Mouse (Mus musculus): Measurements from ENCODE around the gene Slc16a13. TPM values are rescaled to one million over a fixed set of nuclear protein-coding genes. Genes with fewer than 3 reads are reported as not detected.

The Slc16a13 gene
- polyA plus RNA-seq, 1 experiment from 2014 or later: 13.6 TPM

- Histone ChIP-seq H3K27ac (ENCODE audit: low read depth) (no peak overlapping the region), H3K4me1 (replicated peaks; ENCODE audit: control insufficient read depth, insufficient read depth, low read length) (peaks cover 30% of the 10 kb centered on the region), H3K4me2 (ENCODE audit: low read length) (no peak overlapping the region), H3K36me3 (ENCODE audit: control insufficient read depth, insufficient read depth, low read length) (peaks cover 16% of the 10 kb centered on the region), H3K27me3 (replicated peaks; ENCODE audit: control insufficient read depth, insufficient read depth, low read length) (no peaks in the 10 kb centered on the region), H3K4me3 (ENCODE audit: low read depth, low read length) (no peak overlapping the region), H3K9me3 (ENCODE audit: control insufficient read depth, low read length) (no peaks in the 10 kb centered on the region), H3K9ac (ENCODE audit: low read length) (no peak overlapping the region)
- WGBS: 89% methylated on average over 12 of the region's 12 CpGs
- ATAC-seq (replicated peaks; ENCODE audit: low FRiP score, low TSS enrichment, low read depth): no peak
- no peak for DNase-seq (ENCODE audit: low spot score)
Measured at GRCm38 (mm10) chr11:70235254-70235900, 14.5 kb upstream of the Slc16a13 start.

GRCm38 (mm10) chr11:70234497-70234896 is 13.6 kb upstream of the Slc16a13 start:
- peaks cover 33% of the 10 kb centered on the region for H3K4me1 ChIP-seq (replicated peaks; ENCODE audit: control insufficient read depth, insufficient read depth, low read length)
- H3K27ac ChIP-seq (ENCODE audit: low read depth): no peak overlapping the region
- ATAC-seq (replicated peaks; ENCODE audit: low FRiP score, low TSS enrichment, low read depth): no peak

DNA sequence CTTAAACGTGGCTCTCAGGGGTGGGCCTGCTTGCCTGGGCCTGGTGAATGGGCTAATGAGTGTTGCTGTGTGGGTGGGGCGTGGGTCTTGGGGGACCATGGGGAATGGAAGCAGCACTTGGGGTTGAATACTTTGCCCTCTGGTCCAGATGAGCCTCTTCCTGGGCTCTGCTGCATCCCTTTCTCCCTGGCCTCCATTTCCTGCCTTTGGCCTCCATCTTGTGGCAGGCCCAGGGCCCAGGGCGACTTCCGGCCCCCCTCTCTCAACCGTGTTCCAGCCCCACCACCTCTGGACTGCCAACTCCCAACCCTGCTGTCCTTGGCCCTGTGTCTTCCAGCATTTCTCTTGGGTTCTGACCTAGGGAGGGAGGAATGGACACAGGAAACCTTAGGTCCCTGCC is 13.2 kb upstream of the Slc16a13 start:
- no peaks in the 10 kb centered on the region for H3K9me3 ChIP-seq (ENCODE audit: control insufficient read depth, low read length)
- H3K4me3 ChIP-seq (ENCODE audit: low read depth, low read length): no peak overlapping the region
- no peak for ATAC-seq (replicated peaks; ENCODE audit: low FRiP score, low TSS enrichment, low read depth)
- H3K27me3 ChIP-seq (replicated peaks; ENCODE audit: control insufficient read depth, insufficient read depth, low read length): peaks cover 12% of the 10 kb centered on the region
- no peak overlapping the region for H3K27ac ChIP-seq (ENCODE audit: low read depth)
- 62% methylated on average over 5 of the region's 5 CpGs for WGBS
- peaks cover 35% of the 10 kb centered on the region for H3K4me1 ChIP-seq (replicated peaks; ENCODE audit: control insufficient read depth, insufficient read depth, low read length)
- H3K9ac ChIP-seq (ENCODE audit: low read length): no peak overlapping the region
- no peak overlapping the region for H3K4me2 ChIP-seq (ENCODE audit: low read length)
- no peak for DNase-seq (ENCODE audit: low spot score)
- peaks cover 16% of the 10 kb centered on the region for H3K36me3 ChIP-seq (ENCODE audit: control insufficient read depth, insufficient read depth, low read length)

More at GRCm38 (mm10) chr11:70234497-70234896, 13.6 kb upstream of the Slc16a13 start:
- no peak overlapping the region for H3K4me2 ChIP-seq (ENCODE audit: low read length)
- H3K4me3 ChIP-seq (ENCODE audit: low read depth, low read length): no peak overlapping the region
- peaks cover 16% of the 10 kb centered on the region for H3K36me3 ChIP-seq (ENCODE audit: control insufficient read depth, insufficient read depth, low read length)
- no peaks in the 10 kb centered on the region for H3K9me3 ChIP-seq (ENCODE audit: control insufficient read depth, low read length)
- no peak for DNase-seq (ENCODE audit: low spot score)
- H3K9ac ChIP-seq (ENCODE audit: low read length): no peak overlapping the region
- WGBS: 89% methylated on average over 8 of the region's 8 CpGs
- peaks cover 7% of the 10 kb centered on the region for H3K27me3 ChIP-seq (replicated peaks; ENCODE audit: control insufficient read depth, insufficient read depth, low read length)

DNA sequence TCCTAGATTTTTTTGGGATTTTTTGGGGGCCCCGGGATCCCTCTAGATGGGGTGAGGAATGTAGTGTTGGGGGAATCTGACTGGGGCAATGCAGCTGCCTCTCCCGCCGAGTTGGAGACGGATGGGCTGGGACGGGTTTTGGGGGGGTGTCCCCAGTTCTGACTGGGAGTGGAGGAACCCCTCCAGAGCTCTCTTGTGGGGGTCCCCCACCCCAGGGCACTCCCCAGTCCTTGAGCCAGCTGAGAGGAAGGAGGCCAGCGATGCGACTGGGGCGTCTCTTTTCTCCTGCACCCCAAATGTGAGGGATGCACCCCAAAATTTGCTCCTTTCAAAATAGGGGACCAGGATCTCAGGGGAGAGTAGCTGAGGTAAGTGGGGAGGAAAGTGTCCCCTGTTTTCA is 12.2 kb upstream of the Slc16a13 start:
- peak overlapping the region; percentile 54 for H3K4me2 ChIP-seq (ENCODE audit: low read length)
- 39% methylated on average over 8 of the region's 8 CpGs for WGBS
- H3K4me3 ChIP-seq (ENCODE audit: low read depth, low read length): peak overlapping the region; percentile 36; the same call in 1 of the 2 replicates
- H3K4me1 ChIP-seq (replicated peaks; ENCODE audit: control insufficient read depth, insufficient read depth, low read length): peaks cover 30% of the 10 kb centered on the region
- no peak for ATAC-seq (replicated peaks; ENCODE audit: low FRiP score, low TSS enrichment, low read depth)
- no peaks in the 10 kb centered on the region for H3K9me3 ChIP-seq (ENCODE audit: control insufficient read depth, low read length)
- H3K9ac ChIP-seq (ENCODE audit: low read length): peak overlapping the region; percentile 45; the same call in 1 of the 2 replicates
- H3K27ac ChIP-seq (ENCODE audit: low read depth): no peak overlapping the region
- peaks cover 22% of the 10 kb centered on the region for H3K27me3 ChIP-seq (replicated peaks; ENCODE audit: control insufficient read depth, insufficient read depth, low read length)
- peaks cover 16% of the 10 kb centered on the region for H3K36me3 ChIP-seq (ENCODE audit: control insufficient read depth, insufficient read depth, low read length)
- DNase-seq (ENCODE audit: low spot score): no peak

- WGBS: 15% methylated on average over 8 of the region's 10 CpGs
- peaks cover 16% of the 10 kb centered on the region for H3K36me3 ChIP-seq (ENCODE audit: control insufficient read depth, insufficient read depth, low read length)
- H3K4me3 ChIP-seq (ENCODE audit: low read depth, low read length): peak overlapping the region; percentile 36
- ATAC-seq (replicated peaks; ENCODE audit: low FRiP score, low TSS enrichment, low read depth) (no peak), DNase-seq (ENCODE audit: low spot score) (peak; percentile 71)
- peak overlapping the region; percentile 54 for H3K4me2 ChIP-seq (ENCODE audit: low read length)
- no peaks in the 10 kb centered on the region for H3K9me3 ChIP-seq (ENCODE audit: control insufficient read depth, low read length)
- peaks cover 26% of the 10 kb centered on the region for H3K27me3 ChIP-seq (replicated peaks; ENCODE audit: control insufficient read depth, insufficient read depth, low read length)
- peak overlapping the region; percentile 45 for H3K9ac ChIP-seq (ENCODE audit: low read length)
- H3K27ac ChIP-seq (ENCODE audit: low read depth): no peak overlapping the region
- peaks cover 30% of the 10 kb centered on the region for H3K4me1 ChIP-seq (replicated peaks; ENCODE audit: control insufficient read depth, insufficient read depth, low read length)
Measured at GRCm38 (mm10) chr11:70232546-70232945, 11.7 kb upstream of the Slc16a13 start.

DNA sequence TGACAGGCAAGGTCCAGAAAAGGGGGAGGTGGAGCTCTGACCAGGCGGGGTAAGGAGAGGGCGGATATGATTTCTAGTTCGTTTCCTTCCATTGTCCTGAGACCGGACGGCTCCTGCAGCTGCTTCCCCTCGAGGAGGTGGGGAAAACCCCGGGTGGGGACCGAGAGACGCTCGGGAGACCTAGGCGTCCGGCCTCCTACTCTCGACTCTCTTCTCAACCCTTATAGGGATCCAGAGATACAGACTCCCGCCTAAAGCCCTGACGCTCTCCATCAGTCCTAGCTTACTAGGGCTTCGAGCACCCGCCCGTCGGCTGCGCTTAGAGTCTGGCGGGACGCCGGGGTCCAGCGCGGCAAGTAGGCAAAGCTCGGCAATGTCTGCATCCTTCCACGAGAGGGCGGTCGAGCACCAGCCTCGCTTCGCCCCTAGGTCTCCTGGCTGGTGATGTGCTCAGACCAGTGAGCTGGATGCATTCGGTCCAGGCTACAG is 9.4 kb upstream of the Slc16a13 start:
- peaks cover 9% of the 10 kb centered on the region for H3K36me3 ChIP-seq (ENCODE audit: control insufficient read depth, insufficient read depth, low read length)
- peak overlapping the region; percentile 25 for H3K4me3 ChIP-seq (ENCODE audit: low read depth, low read length)
- H3K9me3 ChIP-seq (ENCODE audit: control insufficient read depth, low read length): no peaks in the 10 kb centered on the region
- H3K27me3 ChIP-seq (replicated peaks; ENCODE audit: control insufficient read depth, insufficient read depth, low read length): peaks cover 49% of the 10 kb centered on the region
- ATAC-seq (replicated peaks; ENCODE audit: low FRiP score, low TSS enrichment, low read depth): peak; percentile 40
- 1% methylated on average over 32 of the region's 32 CpGs for WGBS
- peak overlapping the region; percentile 16; the same call in 1 of the 2 replicates for H3K9ac ChIP-seq (ENCODE audit: low read length)
- H3K4me2 ChIP-seq (ENCODE audit: low read length): peak overlapping the region; percentile 50
- peak; percentile 92 for DNase-seq (ENCODE audit: low spot score)
- 0 out of 2 replicates have a peak, but pooled peaks cover 21% of the 10 kb centered on the region for H3K4me1 ChIP-seq (replicated peaks; ENCODE audit: control insufficient read depth, insufficient read depth, low read length)
- peak overlapping the region; percentile 62; the same call in 1 of the 2 replicates for H3K27ac ChIP-seq (ENCODE audit: low read depth)

DNA sequence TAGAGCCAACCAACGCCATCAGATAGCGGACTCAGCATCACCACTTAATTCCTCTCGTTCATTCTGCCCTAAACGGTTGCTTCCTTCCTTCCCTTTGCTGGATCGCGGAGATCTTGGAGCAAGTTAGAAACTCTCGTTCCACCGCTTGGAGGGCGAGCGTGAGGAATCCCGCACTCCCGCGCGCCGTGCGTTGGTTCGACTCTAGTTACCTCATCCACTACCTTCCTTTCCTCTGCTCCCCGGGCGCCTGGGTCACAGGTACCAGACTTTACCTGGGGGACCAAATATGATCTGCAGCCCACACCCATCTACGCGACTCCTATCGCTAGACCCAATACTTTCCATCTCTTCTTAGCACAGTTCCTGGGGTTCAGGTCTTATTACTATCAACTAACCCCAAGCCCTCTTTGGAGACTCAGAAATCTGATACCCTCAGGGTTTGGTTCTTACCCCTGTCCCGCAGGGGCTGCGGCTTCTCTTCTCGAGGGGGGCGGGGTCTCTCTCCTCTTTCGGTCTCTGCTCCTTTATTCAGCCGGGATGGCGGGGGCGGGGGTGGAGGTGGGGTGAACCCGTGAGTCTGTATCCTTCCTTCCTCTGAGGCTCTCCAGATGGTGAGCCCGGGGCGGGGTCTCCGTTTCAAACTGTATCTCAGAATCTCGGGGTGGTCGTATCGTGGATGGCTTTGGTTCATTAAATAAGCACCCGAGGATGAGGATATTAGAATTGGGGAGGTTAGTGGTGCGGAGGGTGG is 8.6 kb upstream of the Slc16a13 start, which contains the start of gene Bcl6b:
Bcl6b (minus strand) TSS at position 539 of the 751 bp plus-strand sequence.
- DNase-seq (ENCODE audit: low spot score) (no peak), ATAC-seq (replicated peaks; ENCODE audit: low FRiP score, low TSS enrichment, low read depth) (no peak)
- WGBS: 3% methylated on average over 39 of the region's 39 CpGs
- H3K36me3 ChIP-seq (ENCODE audit: control insufficient read depth, insufficient read depth, low read length): 0 out of 2 replicates have a peak, but pooled peaks cover 1% of the 10 kb centered on the region
- H3K9me3 ChIP-seq (ENCODE audit: control insufficient read depth, low read length): no peaks in the 10 kb centered on the region
- H3K4me2 ChIP-seq (ENCODE audit: low read length): peak within 1 kb of the TSS; percentile 50
- peaks cover 57% of the 10 kb centered on the region for H3K27me3 ChIP-seq (replicated peaks; ENCODE audit: control insufficient read depth, insufficient read depth, low read length)
- H3K4me3 ChIP-seq (ENCODE audit: low read depth, low read length): peak within 1 kb of the TSS; percentile 25
- peak within 1 kb of the TSS; percentile 41 for H3K9ac ChIP-seq (ENCODE audit: low read length)
- H3K4me1 ChIP-seq (replicated peaks; ENCODE audit: control insufficient read depth, insufficient read depth, low read length): 0 out of 2 replicates have a peak, but pooled peaks cover 21% of the 10 kb centered on the region
- H3K27ac ChIP-seq (ENCODE audit: low read depth): peak within 1 kb of the TSS; percentile 62

- under 1% methylated on average over 19 of the region's 19 CpGs for WGBS
- H3K27me3 ChIP-seq (replicated peaks; ENCODE audit: control insufficient read depth, insufficient read depth, low read length): peaks cover 57% of the 10 kb centered on the region
Measured at GRCm38 (mm10) chr11:70228828-70229227, 8.0 kb upstream of the Slc16a13 start.

More at GRCm38 (mm10) chr11:70228828-70229227, 8.0 kb upstream of the Slc16a13 start:
- H3K27ac ChIP-seq (ENCODE audit: low read depth): no peak overlapping the region
- peak overlapping the region; percentile 25 for H3K4me3 ChIP-seq (ENCODE audit: low read depth, low read length)
- peak overlapping the region; percentile 41 for H3K9ac ChIP-seq (ENCODE audit: low read length)
- 0 out of 2 replicates have a peak, but pooled peaks cover 21% of the 10 kb centered on the region for H3K4me1 ChIP-seq (replicated peaks; ENCODE audit: control insufficient read depth, insufficient read depth, low read length)
- DNase-seq (ENCODE audit: low spot score) (peak; percentile 88), ATAC-seq (replicated peaks; ENCODE audit: low FRiP score, low TSS enrichment, low read depth) (peak; percentile 41; the same call in 1 of the 2 replicates)
- H3K9me3 ChIP-seq (ENCODE audit: control insufficient read depth, low read length): no peaks in the 10 kb centered on the region
- peak overlapping the region; percentile 50 for H3K4me2 ChIP-seq (ENCODE audit: low read length)
- no peaks in the 10 kb centered on the region for H3K36me3 ChIP-seq (ENCODE audit: control insufficient read depth, insufficient read depth, low read length)

All from intestine, embryonic 14.5 days (tissue).